Mouse (Mus musculus): ENCODE measurements around the gene Qprt. TPM values are rescaled to one million over a fixed set of nuclear protein-coding genes. Genes with fewer than 3 reads are reported as not detected.
A peak's percentile ranks its signal among the peaks of the same experiment; 100 is the strongest.

Qprt gene
- total RNA-seq, 2 experiments from 2014 or later, result not detected

- intact Hi-C loops (cut with DNase I), result loop anchor here (5.0 kb wide), 1 partner anchor 32 kb away; no protein-coding TSS in a partner anchor
- DNase-seq, result no peak
Observed at GRCm38 (mm10) chr7:127134821-127135447, 12.9 kb upstream of the Qprt start.

- DNase-seq, result no peak
- intact Hi-C loops (cut with DNase I), result loop anchor here (5.0 kb wide), 1 partner anchor 34 kb away; no protein-coding TSS in a partner anchor
Observed at GRCm38 (mm10) chr7:127133125-127133524, 11.1 kb upstream of the Qprt start.

- intact Hi-C loops (cut with DNase I), result loop anchor here (2.0 to 5.0 kb wide), 2 partner anchors 38 to 99 kb away; no protein-coding TSS in a partner anchor
- no peak for DNase-seq
Observed at GRCm38 (mm10) chr7:127129638-127130037, 7.6 kb upstream of the Qprt start.

DNA sequence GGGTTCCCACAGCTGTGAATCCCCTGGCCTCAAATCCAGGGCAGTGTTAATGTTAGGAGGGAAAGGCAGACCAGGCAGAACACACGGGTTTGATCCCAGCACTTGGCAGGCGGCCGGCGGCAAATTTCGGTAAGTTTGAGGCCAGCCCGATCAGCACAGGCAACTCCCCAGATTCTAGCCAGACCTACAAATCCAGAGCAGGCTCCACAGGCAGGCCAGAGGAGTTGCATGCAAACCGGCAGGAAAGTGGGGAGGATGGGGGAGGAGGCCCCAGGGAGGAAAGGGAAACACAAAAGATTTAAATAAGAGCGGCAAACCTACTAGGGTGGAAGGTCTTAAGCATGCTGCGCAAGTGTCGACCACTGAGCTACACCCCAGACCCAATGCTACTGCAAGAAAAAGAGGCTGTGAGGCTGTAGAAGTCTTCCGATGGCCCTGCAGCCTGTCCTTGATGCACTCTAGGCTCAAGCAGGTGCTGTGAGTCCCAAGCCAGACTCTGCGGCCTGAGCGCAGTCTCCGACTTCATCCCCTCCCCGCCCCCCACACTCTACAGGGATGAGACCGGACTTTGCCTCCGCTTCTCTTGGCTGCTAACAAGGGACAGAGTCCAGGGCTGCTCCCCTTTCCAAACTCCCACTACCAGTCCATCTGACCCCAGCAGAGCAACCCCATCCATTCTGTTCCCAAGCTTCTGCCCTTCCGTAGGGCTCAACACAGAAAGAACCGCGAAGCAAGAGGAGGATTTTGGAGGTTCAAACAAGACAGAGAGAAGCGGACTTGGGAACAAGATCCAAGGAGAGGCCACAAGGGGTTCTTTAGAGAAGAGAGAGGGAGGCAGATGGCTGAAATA is 740 bp downstream of the Qprt start:
- intact Hi-C loops (cut with DNase I), result no loop called here
- DNase-seq, result no peak

DNA sequence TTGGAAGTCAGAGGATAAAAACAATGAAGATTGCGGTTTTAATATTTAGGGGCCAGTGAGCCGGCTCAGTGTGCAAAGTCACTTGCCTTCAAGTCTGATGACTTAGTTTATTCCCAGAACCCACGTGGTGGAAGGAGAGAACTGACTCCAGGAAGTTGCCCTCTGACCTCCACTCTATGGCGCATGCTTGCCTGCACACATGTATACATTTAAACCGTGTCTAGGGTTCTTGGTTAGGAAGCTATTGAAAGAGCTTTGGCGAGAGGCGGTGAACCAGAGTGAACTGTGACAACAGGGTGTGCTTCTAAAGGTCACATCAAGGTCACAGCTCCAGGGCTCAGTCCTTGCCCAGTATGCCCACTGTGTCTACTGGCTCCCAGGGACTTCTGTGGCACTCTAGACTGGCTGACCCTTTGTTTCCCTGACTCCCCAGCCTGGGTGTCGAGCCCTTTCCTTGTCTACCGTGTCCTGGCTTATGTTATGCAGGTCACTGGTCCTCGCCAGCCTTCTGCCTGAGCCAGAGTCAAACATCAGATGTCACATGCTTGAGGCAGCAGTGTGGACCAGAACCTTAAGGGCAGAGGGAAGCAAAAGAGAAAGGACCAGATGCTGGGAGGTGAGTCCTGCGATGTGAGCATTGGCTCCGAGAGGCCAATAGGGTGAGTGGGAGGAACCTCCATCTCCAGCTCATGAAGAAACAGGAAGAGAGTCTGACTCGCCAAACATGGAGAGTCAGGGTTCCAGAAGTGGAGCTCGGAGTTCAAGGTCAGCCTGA is 3.2 kb downstream of the Qprt start:
- no peak for DNase-seq
- intact Hi-C loops (cut with DNase I), result loop anchor here (5.0 kb wide), 2 partner anchors 68 to 108 kb away; no protein-coding TSS in a partner anchor

GRCm38 (mm10) chr7:127117948-127118347 is 4.1 kb downstream of the Qprt start:
- DNase-seq, result peak in 1 of 2 experiments; percentile 29
- intact Hi-C loops (cut with DNase I), result loop anchor here (5.0 kb wide), 2 partner anchors 69 to 109 kb away; no protein-coding TSS in a partner anchor

DNA sequence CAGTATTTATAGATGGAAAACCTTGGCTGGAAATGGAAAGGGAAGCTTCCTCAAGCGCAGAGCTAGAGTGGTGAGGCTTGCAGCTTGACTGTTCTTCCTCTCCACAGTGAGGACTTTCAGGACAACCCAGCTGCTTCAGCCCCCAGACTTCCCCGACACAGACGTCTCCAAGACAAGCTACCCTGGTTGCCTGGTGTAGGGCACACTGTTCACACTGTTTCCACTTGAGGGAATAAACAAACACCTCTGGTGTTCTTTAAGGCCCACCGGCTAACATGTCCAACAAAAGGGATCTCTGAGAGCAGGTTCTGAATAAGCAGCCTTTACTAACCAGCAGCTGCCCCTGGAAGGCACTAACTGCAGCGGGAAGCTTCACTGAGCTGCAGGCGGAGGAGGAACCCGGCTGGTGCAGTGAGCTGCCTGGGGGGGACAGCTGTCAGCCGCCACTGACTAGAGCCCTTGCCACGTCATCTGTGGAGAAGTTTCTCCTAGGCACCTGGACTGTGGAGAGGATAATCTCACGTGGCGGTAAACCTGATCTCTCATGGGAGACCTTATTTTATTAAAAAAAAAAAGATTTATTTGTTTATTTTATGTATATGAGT is 5.6 kb downstream of the Qprt start:
- no peak for DNase-seq
- intact Hi-C loops (cut with DNase I), result loop anchor here (5.0 kb wide), 2 partner anchors 71 to 111 kb away; no protein-coding TSS in a partner anchor

- intact Hi-C loops (cut with DNase I), result loop anchor here (5.0 kb wide), 2 partner anchors 72 to 112 kb away; no protein-coding TSS in a partner anchor
- DNase-seq, result no peak
Observed at GRCm38 (mm10) chr7:127114920-127115319, 7.1 kb downstream of the Qprt start.

GRCm38 (mm10) chr7:127113614-127114259 is 8.3 kb downstream of the Qprt start:
- intact Hi-C loops (cut with DNase I), result no loop called here
- DNase-seq, result no peak

DNA sequence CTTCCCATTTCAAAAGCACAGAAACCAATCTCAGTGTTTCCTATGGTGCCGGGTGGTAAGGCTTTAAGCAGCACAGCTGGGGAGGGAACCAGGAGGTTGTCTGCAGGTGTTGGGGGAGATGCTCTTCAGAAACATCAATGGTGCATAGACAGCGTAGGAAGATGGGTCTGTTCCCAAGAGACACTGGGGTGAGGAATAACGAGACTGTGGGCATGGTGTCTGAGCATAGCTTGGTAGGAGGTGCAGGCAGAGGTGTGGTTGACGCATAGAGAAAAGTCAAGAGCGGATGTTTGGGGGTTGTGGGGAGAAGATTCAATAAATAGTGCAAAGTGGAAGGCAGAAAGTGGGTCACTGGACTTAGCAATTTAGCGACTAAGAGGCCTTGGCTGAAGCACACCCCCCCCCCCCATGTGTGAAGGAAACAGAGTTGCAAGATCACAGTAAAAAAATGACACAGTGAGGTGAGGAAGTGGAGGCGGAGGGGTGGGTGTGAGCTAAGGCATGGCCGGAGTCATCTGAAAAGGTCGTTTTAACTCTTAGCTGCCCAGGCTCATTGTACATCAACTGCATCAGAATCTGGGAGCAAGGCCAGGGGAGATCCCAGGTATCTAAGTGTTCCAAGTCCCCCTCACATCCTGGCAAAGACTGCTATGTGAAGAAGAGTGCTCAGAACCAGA is 9.0 kb downstream of the Qprt start:
- intact Hi-C loops (cut with DNase I), result no loop called here
- no peak for DNase-seq

- intact Hi-C loops (cut with DNase I), result no loop called here
- DNase-seq, result no peak
Observed at GRCm38 (mm10) chr7:127112251-127112841, 9.7 kb downstream of the Qprt start.

GRCm38 (mm10) chr7:127111461-127111860 is 10.6 kb downstream of the Qprt start:
- intact Hi-C loops (cut with DNase I), result no loop called here
- DNase-seq, result peak; percentile 38 to 57

- DNase-seq, result peak; percentile 74 to 78
- intact Hi-C loops (cut with DNase I), result loop anchor here (1.0 kb wide), 1 partner anchor 278 kb away; no protein-coding TSS in a partner anchor
Observed at GRCm38 (mm10) chr7:127110239-127111007, 11.6 kb downstream of the Qprt start.

DNA sequence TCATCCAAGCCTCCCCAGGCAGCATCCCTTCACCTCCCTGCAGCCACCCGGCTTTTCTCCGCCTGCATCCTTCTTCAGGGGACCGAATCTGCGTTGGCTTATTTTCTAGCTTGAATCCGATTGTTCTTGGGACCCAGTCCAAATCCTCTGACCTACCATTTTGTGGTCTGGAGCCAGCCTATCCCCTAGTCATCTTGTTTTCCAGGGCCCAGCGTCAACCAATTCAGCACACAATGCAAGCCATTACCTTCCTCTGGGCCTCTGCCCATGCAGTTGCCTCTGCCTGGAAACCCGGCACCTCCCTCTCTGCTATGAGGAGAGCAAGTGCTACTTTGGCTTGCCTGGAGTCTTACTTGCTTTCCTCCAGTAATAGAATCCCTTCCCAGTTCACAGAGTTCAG is 16.5 kb downstream of the Qprt start:
- intact Hi-C loops (cut with DNase I), result loop anchor here (2.0 kb wide), 4 partner anchors 119 to 283 kb away; partner anchors contain the start of genes 4930451I11Rik and Asphd1
- DNase-seq, result no peak

DNA sequence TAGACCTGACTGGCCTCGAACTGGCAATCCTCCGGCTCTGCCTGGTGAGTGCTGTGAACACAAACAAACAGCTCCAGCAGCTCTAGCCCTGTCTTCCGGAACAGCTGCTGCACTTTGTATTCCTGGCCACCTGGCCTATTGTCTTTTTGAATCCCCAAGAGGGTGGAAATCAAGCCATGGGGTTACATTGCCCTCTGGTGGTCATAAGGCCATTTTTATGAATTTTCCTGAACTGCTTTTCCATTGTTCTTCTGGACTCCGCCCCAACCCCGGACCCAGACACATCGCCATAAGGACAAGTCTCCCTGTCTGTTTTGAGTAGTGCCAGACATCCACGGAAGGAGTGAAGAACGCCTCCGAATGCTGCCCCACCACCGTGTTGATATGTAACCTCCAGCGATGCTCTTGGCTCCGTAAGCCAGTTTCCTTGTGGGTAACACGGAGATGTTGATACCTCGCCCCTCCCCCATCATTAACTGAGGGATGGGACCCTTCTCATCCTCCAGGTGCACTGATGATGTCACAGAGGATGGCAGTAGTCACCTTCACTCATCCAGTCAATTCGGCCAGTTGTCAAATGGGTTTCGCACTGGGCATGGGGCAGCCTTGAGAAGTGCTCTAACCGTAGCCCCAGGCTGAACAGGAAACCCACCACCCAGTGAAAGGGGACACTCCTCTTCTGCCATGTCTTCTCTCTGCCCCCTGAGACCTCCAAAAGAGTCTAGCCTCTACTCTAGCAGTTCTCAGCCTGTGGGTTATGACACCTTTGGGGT is 17.3 kb downstream of the Qprt start:
- intact Hi-C loops (cut with DNase I), result loop anchor here (2.0 kb wide), 4 partner anchors 118 to 282 kb away; partner anchors contain the start of genes 4930451I11Rik and Asphd1
- DNase-seq, result peak; percentile 77

- intact Hi-C loops (cut with DNase I), result loop anchor here (2.0 kb wide), 4 partner anchors 117 to 281 kb away; partner anchors contain the start of genes 4930451I11Rik and Asphd1
- DNase-seq, result no peak
Observed at GRCm38 (mm10) chr7:127103960-127104359, 18.1 kb downstream of the Qprt start.

- intact Hi-C loops (cut with DNase I), result no loop called here
Observed at GRCm38 (mm10) chr7:127102148-127102547, 19.9 kb downstream of the Qprt start.

More at GRCm38 (mm10) chr7:127102148-127102547, 19.9 kb downstream of the Qprt start:
- DNase-seq, result no peak
